Mouse (Mus musculus): Measurements from ENCODE around the gene Hoxd4. TPM values are rescaled to one million over a fixed set of nuclear protein-coding genes. Genes with fewer than 3 reads are reported as not detected.

Gene Hoxd4
- polyA plus RNA-seq, 1 experiment: 2.9 TPM

DNA sequence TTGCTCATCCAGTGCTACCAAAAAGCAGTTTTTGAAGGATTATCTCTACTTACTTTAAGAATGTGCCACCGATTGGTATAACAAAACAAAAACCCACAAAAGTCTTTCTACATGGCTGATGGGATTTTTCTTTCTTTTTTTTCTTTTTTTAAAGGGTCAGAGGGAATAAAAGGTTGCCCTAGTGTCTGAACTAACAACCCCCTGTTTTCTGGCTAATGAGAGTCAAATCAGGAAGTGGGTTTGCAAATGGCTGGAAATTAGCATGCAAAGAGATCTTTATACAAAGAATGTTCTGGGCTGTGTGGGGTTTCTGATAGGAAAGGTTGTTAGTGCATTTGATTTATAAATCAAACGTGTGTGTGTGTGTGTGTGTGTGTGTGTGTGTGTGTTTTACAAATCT lies 8.7 kb downstream of the Hoxd4 start:
- H3K4me3 ChIP-seq (ENCODE audit: low read depth, low read length): no peak overlapping the region
- 37% methylated on average over 2 of the region's 2 CpGs for WGBS
- peaks cover 10% of the 10 kb centered on the region for H3K4me1 ChIP-seq (ENCODE audit: control insufficient read depth, insufficient read depth, insufficient read length, low read length)
- no peaks in the 10 kb centered on the region for H3K36me3 ChIP-seq (ENCODE audit: control insufficient read depth, insufficient read depth, low read length)
- no peak for TF ChIP-seq POLR2A (IDR thresholded peaks at IDR 0.05; ENCODE audit: low read depth, low read length)
- TF ChIP-seq CTCF (IDR thresholded peaks at IDR 0.05; ENCODE audit: extremely low read depth, insufficient read length, insufficient replicate concordance, low read depth, low read length): no peak
- H3K27me3 ChIP-seq (ENCODE audit: control insufficient read depth, insufficient read depth, low read length): peaks cover 13% of the 10 kb centered on the region
- no peak overlapping the region for H3K27ac ChIP-seq (ENCODE audit: insufficient read depth, low read depth, low read length)

DNA sequence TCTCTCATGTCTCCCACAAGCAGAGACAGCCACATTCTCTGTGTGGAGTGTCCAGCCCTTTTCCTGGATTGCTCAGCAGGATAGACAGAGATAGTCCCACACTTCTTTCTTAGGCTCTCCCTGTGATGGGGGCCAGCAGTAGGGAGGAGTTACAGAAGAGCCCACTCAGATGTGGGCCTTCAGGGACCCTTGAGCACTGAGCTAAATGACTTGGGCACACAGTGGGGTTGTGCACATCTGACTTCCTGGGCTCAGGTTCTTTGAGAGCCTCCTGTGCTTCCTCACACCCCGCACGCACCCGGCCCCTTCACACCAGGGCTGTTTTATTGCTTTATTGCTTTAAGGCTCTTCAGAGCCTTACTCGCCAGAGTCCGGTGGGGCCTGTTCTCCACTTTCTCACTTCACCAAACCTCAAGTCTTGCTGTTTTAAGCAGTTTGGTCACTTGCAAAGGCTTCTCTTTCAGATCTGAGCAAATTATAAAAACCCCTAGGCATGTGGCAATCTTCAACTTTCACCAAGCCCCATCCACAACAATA lies 9.3 kb downstream of the Hoxd4 start:
- peaks cover 8% of the 10 kb centered on the region for H3K4me1 ChIP-seq (ENCODE audit: control insufficient read depth, insufficient read depth, insufficient read length, low read length)
- no peak overlapping the region for H3K4me3 ChIP-seq (ENCODE audit: low read depth, low read length)
- peaks cover 11% of the 10 kb centered on the region for H3K27me3 ChIP-seq (ENCODE audit: control insufficient read depth, insufficient read depth, low read length)
- H3K36me3 ChIP-seq (ENCODE audit: control insufficient read depth, insufficient read depth, low read length): no peaks in the 10 kb centered on the region
- WGBS: 26% methylated on average over 5 of the region's 5 CpGs
- TF ChIP-seq CTCF (IDR thresholded peaks at IDR 0.05; ENCODE audit: extremely low read depth, insufficient read length, insufficient replicate concordance, low read depth, low read length) (no peak), POLR2A (IDR thresholded peaks at IDR 0.05; ENCODE audit: low read depth, low read length) (no peak)
- no peak overlapping the region for H3K27ac ChIP-seq (ENCODE audit: insufficient read depth, low read depth, low read length)

DNA sequence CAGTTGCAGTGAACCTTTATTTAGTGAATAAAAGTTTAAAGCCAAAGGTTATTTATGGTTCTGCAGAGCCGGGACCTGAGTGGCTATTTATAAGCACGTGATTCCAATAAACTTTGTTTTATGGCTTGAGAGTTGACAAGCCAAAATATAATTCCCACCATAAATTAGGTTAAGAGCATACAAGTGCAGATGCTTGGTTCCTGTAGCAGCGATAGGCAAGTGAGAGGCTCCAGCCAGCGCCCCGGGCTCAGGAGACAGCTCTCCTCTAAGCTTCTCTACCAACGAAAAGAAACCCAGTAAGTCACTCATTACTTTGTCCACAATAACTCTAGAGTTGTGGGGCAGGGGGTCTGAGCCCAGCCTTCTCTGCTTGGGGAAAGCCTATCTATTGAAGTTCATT lies 10.2 kb downstream of the Hoxd4 start:
- Histone ChIP-seq H3K36me3 (ENCODE audit: control insufficient read depth, insufficient read depth, low read length) (no peaks in the 10 kb centered on the region), H3K4me1 (ENCODE audit: control insufficient read depth, insufficient read depth, insufficient read length, low read length) (peaks cover 8% of the 10 kb centered on the region), H3K27me3 (ENCODE audit: control insufficient read depth, insufficient read depth, low read length) (peaks cover 15% of the 10 kb centered on the region), H3K4me3 (ENCODE audit: low read depth, low read length) (no peak overlapping the region), H3K27ac (ENCODE audit: insufficient read depth, low read depth, low read length) (no peak overlapping the region)
- WGBS: 5% methylated on average over 6 of the region's 6 CpGs
- no peak for TF ChIP-seq POLR2A (IDR thresholded peaks at IDR 0.05; ENCODE audit: low read depth, low read length)
- TF ChIP-seq CTCF (IDR thresholded peaks at IDR 0.05; ENCODE audit: extremely low read depth, insufficient read length, insufficient replicate concordance, low read depth, low read length): no peak

DNA sequence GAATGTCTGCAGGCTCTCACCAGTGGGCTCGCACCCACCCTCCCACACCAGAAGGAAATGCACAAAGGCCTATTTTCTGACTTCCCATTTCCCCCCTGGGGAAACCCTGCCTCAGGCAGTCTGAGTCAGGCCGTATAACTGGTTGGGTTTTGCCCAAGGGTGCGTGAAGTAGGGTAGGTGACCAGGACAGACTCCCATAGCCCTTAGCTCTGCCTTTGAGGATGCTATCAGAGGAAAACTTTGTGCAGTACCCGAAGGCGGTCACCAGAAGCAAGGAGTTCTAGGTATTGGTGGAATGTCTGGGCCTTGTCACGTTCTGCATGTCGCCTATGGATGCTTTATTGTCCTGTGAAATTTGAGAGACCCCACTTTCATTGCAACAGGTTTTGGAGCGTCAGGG lies 11.2 kb downstream of the Hoxd4 start:
- Histone ChIP-seq H3K27me3 (ENCODE audit: control insufficient read depth, insufficient read depth, low read length) (peaks cover 25% of the 10 kb centered on the region), H3K27ac (ENCODE audit: insufficient read depth, low read depth, low read length) (no peak overlapping the region), H3K36me3 (ENCODE audit: control insufficient read depth, insufficient read depth, low read length) (no peaks in the 10 kb centered on the region), H3K4me1 (ENCODE audit: control insufficient read depth, insufficient read depth, insufficient read length, low read length) (peaks cover 10% of the 10 kb centered on the region), H3K4me3 (ENCODE audit: low read depth, low read length) (no peak overlapping the region)
- 48% methylated on average over 8 of the region's 8 CpGs for WGBS
- TF ChIP-seq CTCF (IDR thresholded peaks at IDR 0.05; ENCODE audit: extremely low read depth, insufficient read length, insufficient replicate concordance, low read depth, low read length) (no peak), POLR2A (IDR thresholded peaks at IDR 0.05; ENCODE audit: low read depth, low read length) (no peak)

DNA sequence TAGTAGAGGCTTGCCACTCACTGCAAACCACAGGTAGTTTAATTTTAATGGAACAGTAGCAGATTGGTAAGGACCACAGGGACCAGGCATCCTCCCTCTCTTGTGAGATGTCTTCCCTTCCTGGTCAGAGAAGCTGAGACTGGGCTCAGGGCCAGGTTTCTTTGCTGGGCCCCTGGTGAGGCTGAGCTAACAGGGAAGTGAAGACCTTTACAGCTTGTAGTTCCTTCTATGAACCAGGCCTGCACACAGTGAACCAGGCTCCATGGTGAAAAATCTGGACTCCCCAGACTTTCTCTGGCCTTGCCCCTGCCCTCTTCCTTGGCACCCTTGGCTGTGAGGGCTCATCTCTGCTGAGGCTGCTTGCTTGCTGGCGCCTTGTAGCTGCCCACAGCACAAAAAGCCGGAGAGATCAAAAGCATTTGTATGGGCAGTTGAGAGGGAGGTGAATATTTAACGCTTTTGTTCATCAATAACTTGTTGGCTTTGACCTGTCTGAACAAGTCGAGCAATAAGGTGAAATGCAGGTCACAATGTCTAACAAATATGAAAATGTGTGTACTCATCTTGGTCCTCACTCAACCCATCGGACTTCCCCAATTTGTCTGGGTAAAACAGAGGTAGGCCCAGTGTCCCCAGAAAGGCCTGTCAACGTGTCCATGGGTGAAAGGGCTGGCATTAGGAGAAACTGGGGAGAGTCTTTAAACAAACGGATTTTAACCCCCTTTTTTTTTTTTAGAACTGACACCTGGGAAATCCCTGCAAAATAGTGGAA lies 12.7 kb downstream of the Hoxd4 start:
- peaks cover 31% of the 10 kb centered on the region for H3K27me3 ChIP-seq (ENCODE audit: control insufficient read depth, insufficient read depth, low read length)
- WGBS: 35% methylated on average over 7 of the region's 7 CpGs
- no peak overlapping the region for H3K4me3 ChIP-seq (ENCODE audit: low read depth, low read length)
- TF ChIP-seq CTCF (IDR thresholded peaks at IDR 0.05; ENCODE audit: extremely low read depth, insufficient read length, insufficient replicate concordance, low read depth, low read length) (no peak), POLR2A (IDR thresholded peaks at IDR 0.05; ENCODE audit: low read depth, low read length) (no peak)
- no peak overlapping the region for H3K27ac ChIP-seq (ENCODE audit: insufficient read depth, low read depth, low read length)
- H3K4me1 ChIP-seq (ENCODE audit: control insufficient read depth, insufficient read depth, insufficient read length, low read length): peaks cover 10% of the 10 kb centered on the region
- H3K36me3 ChIP-seq (ENCODE audit: control insufficient read depth, insufficient read depth, low read length): no peaks in the 10 kb centered on the region

DNA sequence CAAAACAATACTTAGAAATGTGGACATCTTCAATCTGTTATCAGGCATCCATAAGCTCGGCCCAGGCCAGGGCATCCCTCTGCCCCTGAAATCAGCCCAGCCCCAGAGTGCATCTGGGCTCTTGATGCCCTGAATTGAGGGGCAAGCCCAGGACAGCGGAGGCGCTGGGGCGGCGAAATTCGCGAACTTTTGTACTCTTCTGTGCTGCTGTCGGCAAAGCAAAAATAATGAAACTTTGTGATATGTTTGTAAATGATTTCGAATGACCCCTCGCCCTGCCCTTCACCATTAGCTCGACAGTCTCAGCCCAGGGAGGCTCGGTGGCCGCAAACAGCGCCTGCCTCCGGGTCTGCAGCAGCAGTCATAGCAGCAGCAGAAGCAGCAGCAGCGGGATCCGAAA lies 13.4 kb downstream of the Hoxd4 start:
- Histone ChIP-seq H3K4me3 (ENCODE audit: low read depth, low read length) (no peak overlapping the region), H3K27me3 (ENCODE audit: control insufficient read depth, insufficient read depth, low read length) (peaks cover 32% of the 10 kb centered on the region), H3K36me3 (ENCODE audit: control insufficient read depth, insufficient read depth, low read length) (no peaks in the 10 kb centered on the region), H3K4me1 (ENCODE audit: control insufficient read depth, insufficient read depth, insufficient read length, low read length) (peaks cover 10% of the 10 kb centered on the region), H3K27ac (ENCODE audit: insufficient read depth, low read depth, low read length) (no peak overlapping the region)
- WGBS: 41% methylated on average over 17 of the region's 17 CpGs
- TF ChIP-seq CTCF (IDR thresholded peaks at IDR 0.05; ENCODE audit: extremely low read depth, insufficient read length, insufficient replicate concordance, low read depth, low read length): no peak
- no peak for TF ChIP-seq POLR2A (IDR thresholded peaks at IDR 0.05; ENCODE audit: low read depth, low read length)

DNA sequence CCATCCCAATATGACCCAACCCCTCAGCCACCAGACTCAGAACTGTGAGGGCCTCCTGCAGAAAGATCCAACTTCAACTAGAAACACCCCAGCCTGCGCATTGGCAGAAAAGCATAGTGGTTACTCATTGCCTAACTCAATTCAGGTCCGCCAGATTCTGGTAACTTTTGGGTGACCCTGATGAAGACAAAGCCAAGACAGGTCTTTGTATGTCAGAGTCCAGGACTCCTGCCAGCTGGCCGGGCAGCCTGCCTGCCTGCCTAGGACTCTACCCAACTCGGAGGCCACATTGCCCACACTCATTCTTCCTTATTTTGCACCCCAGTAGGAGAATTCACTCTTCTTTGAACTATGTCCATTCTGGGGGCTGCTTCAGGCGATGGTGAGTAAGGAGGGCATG lies 14.8 kb downstream of the Hoxd4 start, which contains the start of gene Gm28230:
Gene Gm28230, plus strand, starts transcription at position 178 of the 400 bp plus-strand sequence.
- H3K27me3 ChIP-seq (ENCODE audit: control insufficient read depth, insufficient read depth, low read length): peaks cover 40% of the 10 kb centered on the region
- H3K4me3 ChIP-seq (ENCODE audit: low read depth, low read length): peak within 1 kb of the TSS; percentile 23
- peaks cover 6% of the 10 kb centered on the region for H3K4me1 ChIP-seq (ENCODE audit: control insufficient read depth, insufficient read depth, insufficient read length, low read length)
- TF ChIP-seq POLR2A (IDR thresholded peaks at IDR 0.05; ENCODE audit: low read depth, low read length) (no peak), CTCF (IDR thresholded peaks at IDR 0.05; ENCODE audit: extremely low read depth, insufficient read length, insufficient replicate concordance, low read depth, low read length) (no peak)
- no peaks in the 10 kb centered on the region for H3K36me3 ChIP-seq (ENCODE audit: control insufficient read depth, insufficient read depth, low read length)
- WGBS: 48% methylated on average over 5 of the region's 5 CpGs
- H3K27ac ChIP-seq (ENCODE audit: insufficient read depth, low read depth, low read length): no peak within 1 kb of the TSS
